Mouse (Mus musculus): Measurements from ENCODE around the gene Capns1. TPM values are rescaled to one million over a fixed set of nuclear protein-coding genes. Genes with fewer than 3 reads are reported as not detected.
A peak's percentile ranks its signal among the peaks of the same experiment; 100 is the strongest.

Capns1 gene
- polyA plus RNA-seq, 1 experiment from 2014 or later, result 120 TPM

DNA sequence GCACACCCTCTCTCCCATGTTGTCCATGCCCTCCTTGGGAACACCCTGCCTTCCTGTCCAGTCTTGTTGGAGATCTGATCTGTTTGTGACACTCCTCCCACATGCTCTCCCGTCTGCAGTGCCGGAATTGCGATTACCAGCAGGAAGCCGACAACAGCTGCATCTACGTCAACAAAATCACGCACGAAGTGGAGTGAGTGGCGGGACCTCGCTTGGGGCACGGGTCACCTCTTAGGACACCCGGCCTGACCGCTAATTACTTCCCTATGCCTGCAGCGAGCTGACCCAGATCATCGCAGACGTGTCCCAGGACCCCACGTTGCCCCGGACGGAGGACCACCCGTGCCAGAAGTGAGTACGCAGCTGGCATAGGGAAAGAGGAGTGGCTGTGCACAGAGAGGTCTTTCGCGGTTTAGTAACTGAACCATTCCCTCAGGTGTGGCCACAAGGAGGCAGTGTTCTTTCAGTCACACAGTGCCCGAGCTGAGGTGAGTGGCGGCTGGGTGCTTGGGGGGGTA is 34.1 kb upstream of the Capns1 start:
- H3K36me3 ChIP-seq (ENCODE audit: insufficient read depth, low read length), result no peaks in the 10 kb centered on the region
- ATAC-seq (peak; percentile 23), DNase-seq (ENCODE audit: low spot score) (peak; percentile 83)
- peak overlapping the region; percentile 83 for H3K27ac ChIP-seq (ENCODE audit: low read length)
- peak overlapping the region; percentile 67 for H3K4me3 ChIP-seq (ENCODE audit: low read depth, low read length)
- H3K4me2 ChIP-seq (replicated peaks; ENCODE audit: low read depth, low read length), result peak overlapping the region; percentile 76
- peaks cover 5% of the 10 kb centered on the region; the same call in 1 of the 2 replicates for H3K4me1 ChIP-seq (ENCODE audit: insufficient read depth, low read depth, low read length)
- WGBS, result 2% methylated on average over 24 of the region's 24 CpGs
- no peaks in the 10 kb centered on the region for H3K27me3 ChIP-seq (replicated peaks; ENCODE audit: insufficient read depth, low read length)
- H3K9me3 ChIP-seq (ENCODE audit: low read length), result no peaks in the 10 kb centered on the region
- peak overlapping the region; percentile 75 for H3K9ac ChIP-seq (replicated peaks; ENCODE audit: low read depth)
- peak; percentile 78 for TF ChIP-seq CTCF (IDR thresholded peaks at IDR 0.05)
- peak; percentile 66; the same call in 1 of the 2 replicates for TF ChIP-seq EP300 (IDR thresholded peaks at IDR 0.05)

DNA sequence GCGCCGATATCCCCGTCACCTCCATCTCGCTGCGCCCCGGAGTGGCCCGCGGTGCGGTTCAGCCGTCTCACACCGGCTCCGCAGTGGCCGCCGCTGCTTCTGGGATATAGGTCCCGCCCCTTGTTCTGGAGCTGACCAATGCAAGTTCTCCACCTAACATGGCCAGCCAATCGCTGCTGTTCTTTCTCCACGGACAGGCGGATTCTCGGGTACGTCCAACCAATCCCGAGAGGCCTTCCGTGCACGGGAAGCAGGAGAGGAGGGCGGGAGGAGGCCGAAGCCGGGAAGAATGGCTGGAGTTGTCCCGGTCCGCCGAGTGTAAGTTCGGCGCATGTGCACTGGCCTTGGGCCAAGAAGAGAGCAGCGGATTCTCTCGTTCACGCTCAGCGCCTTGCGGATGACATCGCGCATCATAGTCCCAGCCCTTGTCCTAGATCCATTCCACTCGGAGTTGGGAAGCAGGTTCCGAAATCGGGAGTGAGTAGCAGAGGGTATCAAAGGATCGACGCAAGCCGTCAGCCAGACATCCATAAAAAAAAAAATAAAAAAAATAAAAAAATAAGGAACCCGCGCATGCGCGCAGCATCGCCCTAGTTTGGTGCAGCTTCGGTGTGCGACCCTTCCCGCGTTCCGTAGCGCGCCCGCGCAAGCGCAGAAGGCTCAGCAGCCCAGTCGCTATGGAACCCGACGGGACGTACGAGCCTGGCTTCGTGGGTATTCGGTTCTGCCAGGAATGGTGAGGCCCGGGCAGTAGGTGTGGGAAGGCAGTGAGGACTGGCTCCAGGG is 33.3 kb upstream of the Capns1 start, which contains the start of the genes Polr2i and Tbcb:
Polr2i (plus strand) TSS at position 280 of the 786 bp plus-strand sequence.
Tbcb (minus strand) TSS at position 604 of the 786 bp plus-strand sequence.
- peak; percentile 100 for DNase-seq (ENCODE audit: low spot score)
- H3K27me3 ChIP-seq (replicated peaks; ENCODE audit: insufficient read depth, low read length), result no peaks in the 10 kb centered on the region
- under 1% methylated on average over 67 of the region's 67 CpGs for WGBS

DNA sequence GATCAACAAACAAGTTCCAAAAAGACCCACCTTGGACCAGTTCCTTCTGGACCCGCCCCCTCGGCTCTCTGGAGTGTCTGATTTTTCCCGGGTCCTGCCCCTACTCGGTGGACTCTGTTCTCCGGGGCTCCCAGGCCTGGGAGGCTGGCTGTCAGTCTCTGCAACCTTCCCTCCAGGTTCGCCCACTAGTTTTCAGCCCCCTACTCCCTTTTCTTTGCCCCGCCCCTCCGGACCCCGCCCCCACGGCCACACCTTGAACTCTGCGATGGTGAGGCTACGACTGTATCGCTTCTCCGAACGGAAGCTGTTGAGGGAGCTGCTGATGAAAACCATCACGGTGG is 32.7 kb upstream of the Capns1 start:
- Histone ChIP-seq H3K27me3 (replicated peaks; ENCODE audit: insufficient read depth, low read length) (no peaks in the 10 kb centered on the region), H3K4me3 (ENCODE audit: low read depth, low read length) (peak overlapping the region; percentile 67), H3K4me1 (ENCODE audit: insufficient read depth, low read depth, low read length) (peaks cover 5% of the 10 kb centered on the region; the same call in 1 of the 2 replicates), H3K9me3 (ENCODE audit: low read length) (no peaks in the 10 kb centered on the region), H3K9ac (replicated peaks; ENCODE audit: low read depth) (peak overlapping the region; percentile 51), H3K4me2 (replicated peaks; ENCODE audit: low read depth, low read length) (peak overlapping the region; percentile 78), H3K36me3 (ENCODE audit: insufficient read depth, low read length) (peaks cover 2% of the 10 kb centered on the region; the same call in 1 of the 2 replicates), H3K27ac (ENCODE audit: low read length) (no peak overlapping the region)
- ATAC-seq, result no peak
- peak; percentile 31 for DNase-seq (ENCODE audit: low spot score)
- WGBS, result 0% methylated on average over 16 of the region's 16 CpGs
- TF ChIP-seq EP300 (IDR thresholded peaks at IDR 0.05), result no peak
- no peak for TF ChIP-seq CTCF (IDR thresholded peaks at IDR 0.05)

More for the DNA sequence above, 33.3 kb upstream of the Capns1 start, which contains the start of the genes Polr2i and Tbcb:
- H3K9ac ChIP-seq (replicated peaks; ENCODE audit: low read depth), result peak within 1 kb of the TSS; percentile 75
- ATAC-seq, result peak; percentile 96
- no peaks in the 10 kb centered on the region for H3K36me3 ChIP-seq (ENCODE audit: insufficient read depth, low read length)
- H3K27ac ChIP-seq (ENCODE audit: low read length), result peak within 1 kb of the TSS; percentile 83
- H3K4me1 ChIP-seq (ENCODE audit: insufficient read depth, low read depth, low read length), result peaks cover 5% of the 10 kb centered on the region; the same call in 1 of the 2 replicates
- no peak for TF ChIP-seq EP300 (IDR thresholded peaks at IDR 0.05)
- no peak for TF ChIP-seq CTCF (IDR thresholded peaks at IDR 0.05)
- H3K9me3 ChIP-seq (ENCODE audit: low read length), result no peaks in the 10 kb centered on the region
- H3K4me3 ChIP-seq (ENCODE audit: low read depth, low read length), result peak within 1 kb of the TSS; percentile 67
- peak within 1 kb of the TSS; percentile 78 for H3K4me2 ChIP-seq (replicated peaks; ENCODE audit: low read depth, low read length)

DNA sequence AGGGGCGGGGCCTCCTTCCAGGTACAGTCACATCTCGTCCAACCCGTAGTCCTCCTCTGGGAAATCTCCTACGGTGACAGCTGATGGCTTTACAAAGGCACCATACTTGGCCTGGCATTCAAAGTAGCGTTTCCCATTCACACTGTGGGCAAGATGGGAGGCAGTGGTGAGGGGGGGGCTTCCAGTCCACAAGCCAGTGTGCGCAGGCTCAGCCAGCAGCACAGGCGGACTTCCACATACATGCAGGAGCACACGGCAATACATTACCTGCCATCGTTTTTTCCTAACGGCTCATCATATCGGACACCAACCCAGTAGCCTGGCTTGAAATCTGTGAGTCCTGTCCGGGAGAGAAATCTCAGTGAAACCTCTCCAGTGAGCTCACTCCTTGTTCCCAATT is 25.6 kb upstream of the Capns1 start:
- ATAC-seq (no peak), DNase-seq (ENCODE audit: low spot score) (no peak)
- Histone ChIP-seq H3K4me3 (ENCODE audit: low read depth, low read length) (no peak overlapping the region), H3K9me3 (ENCODE audit: low read length) (no peaks in the 10 kb centered on the region), H3K36me3 (ENCODE audit: insufficient read depth, low read length) (peaks cover 20% of the 10 kb centered on the region), H3K9ac (replicated peaks; ENCODE audit: low read depth) (no peak overlapping the region), H3K4me1 (ENCODE audit: insufficient read depth, low read depth, low read length) (peaks cover 3% of the 10 kb centered on the region; the same call in 1 of the 2 replicates), H3K4me2 (replicated peaks; ENCODE audit: low read depth, low read length) (no peak overlapping the region), H3K27ac (ENCODE audit: low read length) (no peak overlapping the region), H3K27me3 (replicated peaks; ENCODE audit: insufficient read depth, low read length) (no peaks in the 10 kb centered on the region)
- 89% methylated on average over 12 of the region's 12 CpGs for WGBS
- no peak for TF ChIP-seq EP300 (IDR thresholded peaks at IDR 0.05)

DNA sequence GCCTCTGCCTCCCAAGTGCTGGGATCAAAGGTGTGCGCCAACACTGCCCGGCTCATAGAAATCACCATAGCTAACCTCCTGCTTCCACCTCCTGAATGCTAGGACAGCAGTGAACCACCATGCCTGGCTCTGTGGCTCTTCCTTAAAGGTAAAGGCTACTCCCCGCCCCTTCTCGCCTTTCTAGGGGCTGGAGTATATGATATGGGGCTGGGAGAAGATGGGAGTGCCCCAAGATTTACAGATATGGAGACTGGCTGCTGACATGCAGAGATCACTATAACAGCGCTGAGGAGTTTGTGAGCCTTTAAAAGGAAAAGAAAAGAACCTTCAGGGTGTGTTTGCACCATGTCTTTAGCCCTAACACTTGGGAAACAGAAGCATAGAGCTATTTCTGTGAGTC is 23.6 kb upstream of the Capns1 start:
- whole genome bisulfite sequencing, result 90% methylated on average over 5 of the region's 5 CpGs
- TF ChIP-seq EP300 (IDR thresholded peaks at IDR 0.05) (no peak), CTCF (IDR thresholded peaks at IDR 0.05) (no peak)
- ATAC-seq, result no peak

DNA sequence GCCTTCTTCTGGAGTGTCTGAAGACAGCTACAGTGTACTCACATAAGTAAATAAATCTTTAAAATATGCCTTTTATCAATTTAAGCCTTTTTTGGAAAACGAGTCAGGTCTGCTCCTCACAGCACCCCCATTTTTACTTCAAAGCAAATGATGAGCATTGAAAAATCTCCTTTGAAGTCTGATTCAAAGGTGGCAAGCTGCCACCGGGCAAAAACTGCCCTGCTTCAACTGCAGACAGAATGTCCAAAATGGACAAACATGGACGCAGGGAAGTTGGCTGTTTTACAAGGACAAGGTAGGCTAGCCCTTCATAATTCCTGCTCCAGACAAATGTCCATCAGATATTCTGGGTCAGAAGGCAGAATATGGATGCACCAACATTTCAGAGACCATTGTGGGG is 22.8 kb upstream of the Capns1 start:
- Histone ChIP-seq H3K9me3 (ENCODE audit: low read length) (no peaks in the 10 kb centered on the region), H3K27ac (ENCODE audit: low read length) (no peak overlapping the region), H3K4me1 (ENCODE audit: insufficient read depth, low read depth, low read length) (peaks cover 3% of the 10 kb centered on the region; the same call in 1 of the 2 replicates), H3K27me3 (replicated peaks; ENCODE audit: insufficient read depth, low read length) (no peaks in the 10 kb centered on the region), H3K9ac (replicated peaks; ENCODE audit: low read depth) (no peak overlapping the region), H3K4me2 (replicated peaks; ENCODE audit: low read depth, low read length) (no peak overlapping the region), H3K36me3 (ENCODE audit: insufficient read depth, low read length) (peaks cover 20% of the 10 kb centered on the region), H3K4me3 (ENCODE audit: low read depth, low read length) (no peak overlapping the region)
- 67% methylated on average over 3 of the region's 3 CpGs for WGBS
- TF ChIP-seq EP300 (IDR thresholded peaks at IDR 0.05) (no peak), CTCF (IDR thresholded peaks at IDR 0.05) (no peak)
- ATAC-seq (no peak), DNase-seq (ENCODE audit: low spot score) (no peak)

More for the DNA sequence above, 23.6 kb upstream of the Capns1 start:
- H3K4me2 ChIP-seq (replicated peaks; ENCODE audit: low read depth, low read length), result no peak overlapping the region
- H3K4me3 ChIP-seq (ENCODE audit: low read depth, low read length), result no peak overlapping the region
- H3K36me3 ChIP-seq (ENCODE audit: insufficient read depth, low read length), result peaks cover 20% of the 10 kb centered on the region
- H3K27ac ChIP-seq (ENCODE audit: low read length), result no peak overlapping the region
- DNase-seq (ENCODE audit: low spot score), result no peak
- H3K9ac ChIP-seq (replicated peaks; ENCODE audit: low read depth), result no peak overlapping the region
- peaks cover 3% of the 10 kb centered on the region; the same call in 1 of the 2 replicates for H3K4me1 ChIP-seq (ENCODE audit: insufficient read depth, low read depth, low read length)
- no peaks in the 10 kb centered on the region for H3K9me3 ChIP-seq (ENCODE audit: low read length)
- no peaks in the 10 kb centered on the region for H3K27me3 ChIP-seq (replicated peaks; ENCODE audit: insufficient read depth, low read length)
